Mouse (Mus musculus) ZHBTc4 (cell line): ENCODE results near the gene Erlin1.

Experiments
- DNase-seq: peaks from one replicate; pipeline ENCODE4 v3.0.0-alpha.2; 2011; ENCODE audit warnings: low read depth, low spot score

The Erlin1 gene

GRCm38 (mm10) chr19:43998802-43999527 lies 70.6 kb downstream of the Erlin1 start:
- DNase-seq: no peak

- DNase-seq: no peak
Observed at GRCm38 (mm10) chr19:43998101-43998500, 71.5 kb downstream of the Erlin1 start.

DNA sequence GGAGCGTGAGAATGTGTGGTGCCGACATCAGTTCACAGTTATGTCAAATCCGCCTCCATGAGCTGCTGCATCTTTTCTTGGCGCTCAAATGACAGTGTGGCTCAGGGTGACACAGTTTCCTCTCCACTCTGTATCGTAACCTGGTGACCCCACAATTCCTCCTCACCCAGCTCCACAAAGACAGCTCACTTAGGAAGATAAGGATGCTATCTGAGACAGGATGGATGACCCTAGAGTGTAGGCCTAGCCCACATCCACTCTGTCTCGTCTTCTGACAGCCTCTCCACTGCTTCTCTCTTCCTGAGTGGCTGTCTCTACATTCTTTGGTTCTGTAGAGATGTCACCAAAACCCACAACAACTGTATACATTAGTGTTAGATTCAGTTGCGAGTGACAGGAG lies 74.2 kb downstream of the Erlin1 start:
- DNase-seq: no peak

GRCm38 (mm10) chr19:43992464-43992863 lies 77.1 kb downstream of the Erlin1 start:
- no peak for DNase-seq

GRCm38 (mm10) chr19:43990362-43990761 lies 79.2 kb downstream of the Erlin1 start:
- no peak for DNase-seq

DNA sequence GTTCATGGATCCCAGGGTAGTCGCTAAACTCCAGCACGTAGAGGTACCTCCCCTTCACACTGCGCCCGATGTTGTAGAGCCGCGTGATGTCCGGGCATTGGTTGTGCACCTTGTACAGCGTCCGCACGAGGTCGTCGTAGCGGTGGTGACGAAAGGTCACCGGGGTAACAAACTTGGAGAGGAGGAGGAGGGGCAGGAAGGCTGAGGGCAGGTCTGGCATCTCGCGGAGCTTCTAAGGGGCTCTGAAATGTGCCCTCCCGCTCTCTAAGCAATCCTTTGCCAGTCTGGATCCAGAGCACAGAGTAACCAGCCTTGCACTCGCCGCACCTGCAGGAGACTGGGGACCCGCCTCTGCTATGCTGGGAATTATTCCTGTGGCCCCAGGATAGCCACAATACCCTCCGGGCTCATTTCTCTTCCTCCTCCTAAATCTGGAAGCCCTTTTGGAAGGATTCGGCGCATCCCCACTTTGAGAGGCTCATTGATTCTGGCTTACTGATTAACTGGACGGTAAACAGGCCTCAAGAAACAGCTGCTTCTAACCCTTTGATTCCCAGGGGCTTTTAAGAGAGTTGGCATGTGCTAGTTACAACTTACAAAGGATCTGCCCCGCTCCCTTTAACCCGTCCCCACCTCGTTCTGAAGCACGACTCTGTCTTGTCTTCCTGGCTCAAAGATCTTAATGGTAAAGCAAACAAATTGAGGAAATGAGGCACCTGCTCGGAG lies 83.4 kb downstream of the Erlin1 start, which contains the start of gene Cpn1:
Gene Cpn1 (minus strand): TSS at position 488 of the 726 bp plus-strand sequence.
- peak; percentile 75 for DNase-seq
